Comparison of ENCODE assay signal across 9 mouse cellular contexts in the genomic region with DNA sequence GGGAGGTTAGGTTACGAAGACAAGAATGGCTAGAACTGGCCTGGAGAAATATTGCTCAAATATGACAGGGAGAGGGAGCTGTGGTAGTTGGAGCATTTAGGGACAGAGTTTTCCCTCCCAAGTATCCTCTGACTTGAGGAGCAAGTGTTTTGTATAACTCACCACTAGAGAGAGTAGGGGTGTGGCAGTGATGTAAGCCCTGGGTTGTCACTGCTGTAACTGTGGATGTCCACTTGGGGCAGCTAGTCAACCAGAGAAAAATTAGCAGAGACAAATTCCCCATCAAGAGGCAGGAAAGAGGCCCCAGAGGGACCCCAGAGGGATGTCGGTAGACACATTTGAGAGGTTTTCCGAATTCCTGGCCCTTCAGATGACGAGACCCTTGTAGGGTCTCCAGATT. TPM values are rescaled to one million over a fixed set of nuclear protein-coding genes. Genes with fewer than 3 reads are reported as not detected.
DNase-seq lines count a peak whose midpoint lies in the region; ATAC-seq and TF ChIP-seq lines count a peak whose summit lies in the region.
"Had no signal": no experiment of that assay in that cellular context is flagged by ENCODE, and none has a peak within 500 bp of the region (broad histone marks: within the 10 kb centered on the region; RNA-seq: fewer than 3 reads in every experiment).

No protein-coding gene starts in this region.

- TF ChIP-seq CTCF in ES-Bruce4 (IDR thresholded peaks at IDR 0.05; ENCODE audit: low read depth, low read length): peak; percentile 39
- peak; percentile 84 for TF ChIP-seq CTCF in liver, postnatal 0 days (IDR thresholded peaks at IDR 0.05; ENCODE audit: low read depth)

- ATAC-seq in kidney, embryonic 16.5 days (ENCODE audit: low FRiP score, low TSS enrichment): no peak
- ATAC-seq in liver, postnatal 0 days: peak; percentile 62; the same call in 1 of the 2 replicates

- no peak overlapping the region for H3K4me3 ChIP-seq in kidney, embryonic 16.5 days (ENCODE audit: low read length)
- no peak overlapping the region for H3K4me3 ChIP-seq in ES-Bruce4 (ENCODE audit: low read depth, low read length)
- H3K4me3 ChIP-seq in liver, postnatal 0 days (ENCODE audit: low read depth, low read length): no peak overlapping the region
- H3K4me3 ChIP-seq: neural tube, embryonic 13.5 days had no signal

- no peak for TF ChIP-seq EP300 in ES-Bruce4 (IDR thresholded peaks at IDR 0.05; ENCODE audit: insufficient read depth, low read depth, low read length)
- no peak for TF ChIP-seq EP300 in liver, postnatal 0 days (IDR thresholded peaks at IDR 0.05; ENCODE audit: low read depth)

- WGBS in kidney, embryonic 16.5 days: 49% methylated on average over 4 of the region's 4 CpGs
- WGBS in liver, postnatal 0 days (ENCODE audit: insufficient replicate concordance): 52% methylated on average over 4 of the region's 4 CpGs

- H3K4me1 ChIP-seq in kidney, embryonic 16.5 days (ENCODE audit: insufficient read depth, low read length): no peaks in the 10 kb centered on the region; the same call in 1 of the 2 replicates
- peaks cover 2% of the 10 kb centered on the region for H3K4me1 ChIP-seq in ES-Bruce4 (ENCODE audit: control insufficient read depth, insufficient read depth, low read length)
- H3K4me1 ChIP-seq in liver, postnatal 0 days (ENCODE audit: insufficient read depth): peaks cover 3% of the 10 kb centered on the region; the same call in 1 of the 2 replicates
- H3K4me1 ChIP-seq: neural tube, embryonic 13.5 days had no signal

- no peaks in the 10 kb centered on the region for H3K27me3 ChIP-seq in kidney, embryonic 16.5 days (ENCODE audit: insufficient read depth, low read length)
- no peaks in the 10 kb centered on the region; the same call in 1 of the 2 replicates for H3K27me3 ChIP-seq in ES-Bruce4 (ENCODE audit: control insufficient read depth, insufficient read depth, low read length, poor library complexity, severe bottlenecking)
- no peaks in the 10 kb centered on the region for H3K27me3 ChIP-seq in liver, postnatal 0 days (ENCODE audit: insufficient read depth, low read length)

- no peak overlapping the region for H3K9ac ChIP-seq in kidney, embryonic 16.5 days (replicated peaks; ENCODE audit: low read length)
- H3K9ac ChIP-seq in ES-Bruce4 (ENCODE audit: low read depth, poor library complexity, severe bottlenecking): no peak overlapping the region
- no peak overlapping the region for H3K9ac ChIP-seq in liver, postnatal 0 days (replicated peaks)
- H3K9ac ChIP-seq: neural tube, embryonic 13.5 days had no signal

- 0 out of 2 replicates have a peak, but pooled peaks cover 4% of the 10 kb centered on the region for H3K36me3 ChIP-seq in kidney, embryonic 16.5 days (ENCODE audit: insufficient read depth, low read length)
- no peaks in the 10 kb centered on the region for H3K36me3 ChIP-seq in ES-Bruce4 (ENCODE audit: control insufficient read depth, insufficient read depth, low read length, poor library complexity, severe bottlenecking)
- H3K36me3 ChIP-seq in liver, postnatal 0 days (replicated peaks; ENCODE audit: insufficient read depth, low read length): peaks cover 6% of the 10 kb centered on the region; the same call in 1 of the 2 replicates
- H3K36me3 ChIP-seq: neural tube, embryonic 13.5 days had no signal

- no peak overlapping the region for H3K27ac ChIP-seq in kidney, embryonic 16.5 days (ENCODE audit: low read length)
- H3K27ac ChIP-seq in ES-Bruce4 (ENCODE audit: insufficient read depth, low read length): no peak overlapping the region
- no peak overlapping the region for H3K27ac ChIP-seq in liver, postnatal 0 days (ENCODE audit: low read depth)
- H3K27ac ChIP-seq: neural tube, embryonic 13.5 days had no signal

- no peak overlapping the region for H3K4me2 ChIP-seq in kidney, embryonic 16.5 days (replicated peaks; ENCODE audit: low read depth, low read length)
- no peak overlapping the region for H3K4me2 ChIP-seq in liver, postnatal 0 days (ENCODE audit: low read depth, low read length)
- H3K4me2 ChIP-seq: neural tube, embryonic 13.5 days had no signal

- H3K9me3 ChIP-seq in kidney, embryonic 16.5 days (ENCODE audit: low read length): no peaks in the 10 kb centered on the region
- H3K9me3 ChIP-seq in ES-Bruce4 (replicated peaks; ENCODE audit: control insufficient read depth, insufficient read depth, low read length, poor library complexity, severe bottlenecking): no peaks in the 10 kb centered on the region
- H3K9me3 ChIP-seq in liver, postnatal 0 days (ENCODE audit: low read length): no peaks in the 10 kb centered on the region
- H3K9me3 ChIP-seq: neural tube, embryonic 13.5 days had no signal

- TF ChIP-seq POLR2A in ES-Bruce4 (IDR thresholded peaks at IDR 0.05; ENCODE audit: insufficient read depth, low read length): no peak

- peak; percentile 60 for DNase-seq in kidney, adult 11 months
- DNase-seq in adrenal gland, postnatal 36 days: peak; percentile 40 to 59
- DNase-seq in heart, postnatal 4 days: peak; percentile 61
- no peak for DNase-seq in liver, postnatal 0 days
- peak; percentile 64 for DNase-seq in telencephalon, adult 2 months (ENCODE audit: low read depth, low spot score)

RNA-seq across cellular contexts. Expression of gene S100a14, which starts 1.2 kb away (rescaled TPM):
- 7.5 and 7.9 TPM in 2 replicates for polyA plus RNA-seq in kidney, embryonic 16.5 days (2015; fragmentation: Nextera tagmentation; extraction: Ambion mirVana)
- polyA plus RNA-seq in ES-Bruce4 (2011; ENCODE audit: insufficient read depth, insufficient read length, low read depth, missing spikeins): 0.88 and 1.9 TPM in 2 replicates
- under 1 TPM in 1 of 2 experiments, not detected in 1; 0.53 TPM for total RNA-seq in adrenal gland, postnatal 36 days (2021)
- total RNA-seq in heart, postnatal 4 days (2021): under 1 TPM in 1 of 2 experiments, not detected in 1; 0.74 TPM
- 0.09 TPM in 1 of 2 replicates, not detected in the other for polyA plus RNA-seq in liver, postnatal 0 days (2015; fragmentation: Nextera tagmentation; extraction: Ambion mirVana)
- polyA plus RNA-seq: heart, embryonic 14.5 days; neural tube, embryonic 13.5 days had no signal

RNA-seq across cellular contexts. Expression of gene S100a13, which starts 11.2 kb away (rescaled TPM):
- polyA plus RNA-seq in kidney, embryonic 16.5 days (2015; fragmentation: Nextera tagmentation; extraction: Ambion mirVana): 43.4 and 45.8 TPM in 2 replicates
- polyA plus RNA-seq in ES-Bruce4 (2011; ENCODE audit: insufficient read depth, insufficient read length, low read depth, missing spikeins): 71.4 and 73.2 TPM in 2 replicates
- 10 to 100 TPM; 33.4 to 38.2 TPM for total RNA-seq in adrenal gland, postnatal 36 days (2021)
- total RNA-seq in heart, postnatal 4 days (2021): 10 to 100 TPM; 34.2 to 37.9 TPM
- polyA plus RNA-seq in liver, postnatal 0 days (2015; fragmentation: Nextera tagmentation; extraction: Ambion mirVana): 35.5 and 36.1 TPM in 2 replicates

RNA-seq across cellular contexts. Expression of gene S100a1, which starts 11.2 kb away (rescaled TPM):
- 116 and 122 TPM in 2 replicates for polyA plus RNA-seq in kidney, embryonic 16.5 days (2015; fragmentation: Nextera tagmentation; extraction: Ambion mirVana)
- polyA plus RNA-seq in ES-Bruce4 (2011; ENCODE audit: insufficient read depth, insufficient read length, low read depth, missing spikeins): 46.3 and 50.4 TPM in 2 replicates
- 100 to 1,000 TPM; 142 to 154 TPM for total RNA-seq in adrenal gland, postnatal 36 days (2021)
- total RNA-seq in heart, postnatal 4 days (2021): 100 to 1,000 TPM; 282 to 313 TPM
- 116 and 118 TPM in 2 replicates for polyA plus RNA-seq in liver, postnatal 0 days (2015; fragmentation: Nextera tagmentation; extraction: Ambion mirVana)

RNA-seq across cellular contexts. Expression of gene S100a16, which starts 11.6 kb away (rescaled TPM):
- 214 and 232 TPM in 2 replicates for polyA plus RNA-seq in kidney, embryonic 16.5 days (2015; fragmentation: Nextera tagmentation; extraction: Ambion mirVana)
- 2.0 and 3.1 TPM in 2 replicates for polyA plus RNA-seq in ES-Bruce4 (2011; ENCODE audit: insufficient read depth, insufficient read length, low read depth, missing spikeins)
- 10 to 100 TPM; 53.5 to 61.2 TPM for total RNA-seq in adrenal gland, postnatal 36 days (2021)
- total RNA-seq in heart, postnatal 4 days (2021): 100 to 1,000 TPM; 101 to 106 TPM
- polyA plus RNA-seq in liver, postnatal 0 days (2015; fragmentation: Nextera tagmentation; extraction: Ambion mirVana): 41.3 and 43.5 TPM in 2 replicates

RNA-seq across cellular contexts. Expression of gene Chtop, which starts 16.1 kb away (rescaled TPM):
- polyA plus RNA-seq in kidney, embryonic 16.5 days (2015; fragmentation: Nextera tagmentation; extraction: Ambion mirVana): 135 and 144 TPM in 2 replicates
- polyA plus RNA-seq in ES-Bruce4 (2011; ENCODE audit: insufficient read depth, insufficient read length, low read depth, missing spikeins): 124 and 130 TPM in 2 replicates
- total RNA-seq in adrenal gland, postnatal 36 days (2021): 100 to 1,000 TPM; 115 to 125 TPM
- total RNA-seq in heart, postnatal 4 days (2021): 100 to 1,000 TPM; 140 to 143 TPM
- polyA plus RNA-seq in liver, postnatal 0 days (2015; fragmentation: Nextera tagmentation; extraction: Ambion mirVana): 39.9 and 42.9 TPM in 2 replicates
